Mouse (Mus musculus): Measurements from ENCODE around the gene 4931428L18Rik. TPM values are rescaled to one million over a fixed set of nuclear protein-coding genes. Genes with fewer than 3 reads are reported as not detected.
A peak's percentile ranks its signal among the peaks of the same experiment; 100 is the strongest.

The 4931428L18Rik gene
- not detected in 2 replicates for total RNA-seq (2014; rRNA removed)
- polyA plus RNA-seq (2015; fragmentation: Nextera tagmentation; extraction: Ambion mirVana): not detected in 2 replicates

DNA sequence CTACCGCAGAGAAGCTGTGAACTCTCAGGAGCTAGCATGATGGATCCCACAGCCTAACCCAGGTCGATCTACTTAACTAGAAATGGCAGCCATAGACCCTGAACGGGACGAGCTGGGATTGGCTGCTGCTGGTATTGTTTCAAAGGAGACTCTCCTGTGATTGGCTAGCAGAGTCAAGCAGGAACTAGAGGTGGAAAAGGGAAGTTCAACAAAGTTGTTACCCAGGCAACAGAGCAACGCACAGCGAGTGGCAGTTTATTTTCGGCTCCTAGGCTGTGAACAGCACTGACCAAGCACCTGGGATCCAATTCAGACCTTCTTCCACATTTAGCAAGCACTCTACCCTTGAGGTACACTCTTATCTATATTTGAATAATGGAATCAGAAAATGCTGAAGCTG lies at the start of gene 4931428L18Rik, which contains the start of gene Pih1d3:
Gene 4931428L18Rik, minus strand, starts transcription at position 121 of the 400 bp plus-strand sequence.
Gene Pih1d3, plus strand, starts transcription at position 275 of the 400 bp plus-strand sequence.
- Histone ChIP-seq H3K27ac (ENCODE audit: low read depth, low read length) (no peak within 1 kb of the TSS), H3K36me3 (ENCODE audit: insufficient read depth, low read length) (no peaks in the 10 kb centered on the region), H3K4me2 (ENCODE audit: low read depth, low read length, poor library complexity, severe bottlenecking) (no peak within 1 kb of the TSS), H3K9me3 (ENCODE audit: low read length) (no peaks in the 10 kb centered on the region), H3K27me3 (ENCODE audit: insufficient read depth, low read length) (no peaks in the 10 kb centered on the region), H3K4me1 (ENCODE audit: insufficient read depth, low read length) (no peaks in the 10 kb centered on the region), H3K4me3 (ENCODE audit: low read depth, low read length) (no peak within 1 kb of the TSS), H3K9ac (replicated peaks; ENCODE audit: low read length, poor library complexity, severe bottlenecking) (no peak within 1 kb of the TSS)
- 87% methylated on average over 7 of the region's 7 CpGs for WGBS
- ATAC-seq (ENCODE audit: low FRiP score) (no peak), DNase-seq (ENCODE audit: low spot score) (no peak)
- TF ChIP-seq CTCF (IDR thresholded peaks at IDR 0.05): no peak

DNA sequence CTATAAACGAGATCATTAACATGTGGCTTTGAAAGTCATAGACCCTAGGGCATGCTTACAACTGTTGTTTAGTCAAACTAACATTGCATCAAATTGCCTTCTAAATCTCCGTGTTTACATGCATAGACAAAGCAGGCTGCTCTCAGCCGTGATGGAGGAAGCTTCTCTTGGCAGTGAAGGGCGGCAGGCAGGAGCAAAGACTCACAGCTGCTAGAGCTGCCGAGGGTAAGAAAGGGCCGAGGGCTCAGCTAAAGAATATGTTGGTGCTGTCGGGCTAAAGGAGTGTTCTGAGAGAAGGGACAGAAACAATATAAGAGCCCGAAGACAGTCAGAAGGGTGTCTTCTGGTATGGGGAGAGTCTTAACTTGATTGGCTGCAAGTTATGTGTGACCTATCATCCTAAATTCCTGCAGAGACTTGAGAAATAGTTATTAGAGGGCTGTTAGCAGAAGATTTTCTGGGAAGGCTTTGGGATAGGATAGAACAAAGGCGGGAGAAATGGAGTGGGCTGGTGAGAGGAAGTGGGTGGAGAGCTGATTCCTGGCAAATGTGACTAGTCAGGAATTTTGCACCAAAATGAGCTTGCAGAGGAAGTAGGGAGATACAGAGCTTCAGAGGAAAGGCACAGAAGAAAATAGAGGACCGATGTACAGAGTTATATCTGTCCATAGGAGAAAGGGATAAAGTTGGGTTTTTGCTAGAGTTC lies 37.9 kb upstream of the 4931428L18Rik start:
- Histone ChIP-seq H3K9me3 (ENCODE audit: low read length) (no peaks in the 10 kb centered on the region), H3K4me3 (ENCODE audit: low read depth, low read length) (no peak overlapping the region), H3K36me3 (ENCODE audit: insufficient read depth, low read length) (no peaks in the 10 kb centered on the region), H3K27me3 (ENCODE audit: insufficient read depth, low read length) (no peaks in the 10 kb centered on the region), H3K9ac (replicated peaks; ENCODE audit: low read length, poor library complexity, severe bottlenecking) (no peak overlapping the region), H3K27ac (ENCODE audit: low read depth, low read length) (no peak overlapping the region), H3K4me1 (ENCODE audit: insufficient read depth, low read length) (no peaks in the 10 kb centered on the region), H3K4me2 (ENCODE audit: low read depth, low read length, poor library complexity, severe bottlenecking) (no peak overlapping the region)
- DNase-seq (ENCODE audit: low spot score): no peak
- no peak for TF ChIP-seq CTCF (IDR thresholded peaks at IDR 0.05)
- 82% methylated on average over 10 of the region's 10 CpGs for WGBS
- ATAC-seq (ENCODE audit: low FRiP score): no peak

- no peak overlapping the region for H3K27ac ChIP-seq (ENCODE audit: low read depth, low read length)
- no peak overlapping the region for H3K4me2 ChIP-seq (ENCODE audit: low read depth, low read length, poor library complexity, severe bottlenecking)
- no peaks in the 10 kb centered on the region for H3K4me1 ChIP-seq (ENCODE audit: insufficient read depth, low read length)
- no peaks in the 10 kb centered on the region for H3K9me3 ChIP-seq (ENCODE audit: low read length)
- DNase-seq (ENCODE audit: low spot score) (peak; percentile 79), ATAC-seq (ENCODE audit: low FRiP score) (peak; percentile 41; the same call in 1 of the 2 replicates)
- no peak overlapping the region for H3K9ac ChIP-seq (replicated peaks; ENCODE audit: low read length, poor library complexity, severe bottlenecking)
- no peak for TF ChIP-seq CTCF (IDR thresholded peaks at IDR 0.05)
- no peak overlapping the region for H3K4me3 ChIP-seq (ENCODE audit: low read depth, low read length)
- H3K36me3 ChIP-seq (ENCODE audit: insufficient read depth, low read length): no peaks in the 10 kb centered on the region
- H3K27me3 ChIP-seq (ENCODE audit: insufficient read depth, low read length): no peaks in the 10 kb centered on the region
Measured at GRCm38 (mm10) chr1:31233319-31234036, 11.0 kb upstream of the 4931428L18Rik start.

- ATAC-seq (ENCODE audit: low FRiP score) (no peak), DNase-seq (ENCODE audit: low spot score) (no peak)
- H3K9ac ChIP-seq (replicated peaks; ENCODE audit: low read length, poor library complexity, severe bottlenecking): no peak overlapping the region
- no peak overlapping the region for H3K27ac ChIP-seq (ENCODE audit: low read depth, low read length)
- H3K27me3 ChIP-seq (ENCODE audit: insufficient read depth, low read length): no peaks in the 10 kb centered on the region
- H3K4me2 ChIP-seq (ENCODE audit: low read depth, low read length, poor library complexity, severe bottlenecking): no peak overlapping the region
- H3K9me3 ChIP-seq (ENCODE audit: low read length): no peaks in the 10 kb centered on the region
- H3K4me1 ChIP-seq (ENCODE audit: insufficient read depth, low read length): no peaks in the 10 kb centered on the region
- H3K4me3 ChIP-seq (ENCODE audit: low read depth, low read length): no peak overlapping the region
- TF ChIP-seq CTCF (IDR thresholded peaks at IDR 0.05): no peak
- H3K36me3 ChIP-seq (ENCODE audit: insufficient read depth, low read length): no peaks in the 10 kb centered on the region
- WGBS: 94% methylated on average over 4 of the region's 4 CpGs
Measured at GRCm38 (mm10) chr1:31220599-31221250, 1.8 kb downstream of the 4931428L18Rik start.

DNA sequence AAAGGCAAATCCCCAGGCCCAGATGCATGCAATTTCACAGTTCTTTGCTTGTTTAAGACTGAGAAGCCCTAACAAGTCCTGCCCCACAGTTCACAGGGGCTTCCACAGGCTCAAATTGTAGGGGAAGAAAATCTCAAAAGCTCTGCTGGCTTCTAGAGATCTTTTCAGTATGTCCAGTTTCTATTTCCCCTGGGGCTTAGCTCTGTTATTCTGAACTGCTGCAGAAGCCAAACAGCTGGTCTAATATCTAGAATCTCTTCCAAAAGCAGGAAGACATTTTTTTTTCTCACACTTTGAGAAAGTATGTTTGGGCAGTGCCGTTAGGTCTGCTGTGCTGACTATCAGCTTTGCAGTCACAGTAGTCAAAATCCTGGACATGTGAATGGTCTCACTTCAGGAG lies 7.7 kb downstream of the 4931428L18Rik start:
- no peak for TF ChIP-seq CTCF (IDR thresholded peaks at IDR 0.05)
- no peaks in the 10 kb centered on the region for H3K36me3 ChIP-seq (ENCODE audit: insufficient read depth, low read length)
- ATAC-seq (ENCODE audit: low FRiP score) (no peak), DNase-seq (ENCODE audit: low spot score) (no peak)
- H3K9ac ChIP-seq (replicated peaks; ENCODE audit: low read length, poor library complexity, severe bottlenecking): no peak overlapping the region
- no peaks in the 10 kb centered on the region for H3K27me3 ChIP-seq (ENCODE audit: insufficient read depth, low read length)
- no peaks in the 10 kb centered on the region for H3K9me3 ChIP-seq (ENCODE audit: low read length)
- H3K4me1 ChIP-seq (ENCODE audit: insufficient read depth, low read length): no peaks in the 10 kb centered on the region
- WGBS: 85% methylated on average over 1 of the region's 1 CpGs
- H3K4me2 ChIP-seq (ENCODE audit: low read depth, low read length, poor library complexity, severe bottlenecking): no peak overlapping the region
- H3K27ac ChIP-seq (ENCODE audit: low read depth, low read length): no peak overlapping the region
- no peak overlapping the region for H3K4me3 ChIP-seq (ENCODE audit: low read depth, low read length)

Measured in midbrain, postnatal 0 days (tissue).